Mouse (Mus musculus) erythroblast, embryonic 14.5 days (primary cell): ENCODE data around the gene Gdf5.

Source experiments
- GATA1 ChIP-seq: IDR thresholded peaks from 2 replicates; pipeline ENCODE4 v1.6.1; 2012; ENCODE audit warnings: low read length, inconsistent platforms, mixed read lengths
- TAL1 ChIP-seq: IDR thresholded peaks from 3 replicates; pipeline ENCODE4 v1.6.1; 2012; ENCODE audit warnings: low read length, inconsistent platforms, mixed read lengths

DNA sequence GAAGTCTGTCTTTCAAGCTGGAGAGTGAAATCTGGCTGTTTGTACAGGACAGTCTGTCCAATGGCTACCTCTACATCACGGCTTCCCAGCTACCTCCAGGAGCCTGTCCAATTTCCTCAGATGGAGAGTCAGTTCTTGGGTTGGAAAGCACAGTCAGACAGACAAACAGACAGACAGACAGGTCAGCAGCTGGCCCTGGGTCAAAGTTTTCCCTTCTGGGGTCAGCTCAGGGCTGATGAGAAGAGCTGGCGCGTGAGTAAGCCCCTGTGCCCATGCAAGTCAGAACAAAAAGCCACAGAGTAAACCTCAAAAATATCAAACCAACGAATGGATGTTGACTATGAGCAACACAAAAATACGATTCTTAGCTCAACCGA lies 41.5 kb downstream of the Gdf5 start:
- TF ChIP-seq GATA1, result no peak
- TF ChIP-seq TAL1, result no peak
